Mouse (Mus musculus): ENCODE data around the gene Trak1.

- TF ChIP-seq CTCF (IDR thresholded peaks at IDR 0.05; ENCODE audit: borderline replicate concordance, insufficient read depth, low read length) (no peak), POLR2A (IDR thresholded peaks at IDR 0.05; ENCODE audit: low read depth, low read length) (no peak)
Measured at GRCm38 (mm10) chr9:121352726-121353125, 55.4 kb downstream of the Trak1 start.
